Mouse (Mus musculus) hindbrain, embryonic 13.5 days (tissue): ENCODE results near the gene Cux2. TPM values are rescaled to one million over a fixed set of nuclear protein-coding genes. Genes with fewer than 3 reads are reported as not detected.
A peak's percentile ranks its signal among the peaks of the same experiment; 100 is the strongest.
"Not testable (repeated sequence)": the region's sequence is repeated elsewhere in the genome, so short reads cannot be mapped to it uniquely, and the experiment has no call there.

ENCODE experiments used
- ATAC-seq: fragments of 200-750 bp; cut with Nextera tagmentation; 2 replicates; pipeline ENCODE4 v1.8.0; 2017; ENCODE audit warnings: moderate TSS enrichment; ENCODE audit not compliant: low FRiP score
- H3K27ac ChIP-seq: fragments of 300-500 bp; sonication (generic); 2 replicates; pipeline ENCODE4 v1.5.1; 2015; ENCODE audit warnings: inconsistent platforms, mild to moderate bottlenecking, moderate library complexity
- H3K27me3 ChIP-seq: fragments of 300-500 bp; sonication (generic); 2 replicates; pipeline ENCODE4 v1.6.1; 2015; ENCODE audit warnings: mild to moderate bottlenecking, inconsistent platforms
- H3K36me3 ChIP-seq: fragments of 300-500 bp; sonication (generic); 2 replicates; pipeline ENCODE4 v1.6.1; 2015; ENCODE audit warnings: mild to moderate bottlenecking, inconsistent platforms
- H3K4me1 ChIP-seq: fragments of 300-500 bp; sonication (generic); replicated peaks from 2 replicates; pipeline ENCODE4 v1.6.1; 2015; ENCODE audit warnings: inconsistent platforms
- H3K4me2 ChIP-seq: fragments of 300-500 bp; sonication (generic); 2 replicates; pipeline ENCODE4 v1.6.1; 2015; ENCODE audit warnings: inconsistent platforms, mild to moderate bottlenecking, moderate library complexity
- H3K4me3 ChIP-seq: fragments of 300-500 bp; sonication (generic); 2 replicates; pipeline ENCODE4 v1.5.1; 2015; ENCODE audit warnings: mild to moderate bottlenecking, inconsistent platforms
- H3K9ac ChIP-seq: fragments of 300-500 bp; sonication (generic); 2 replicates; pipeline ENCODE4 v1.6.1; 2015; ENCODE audit warnings: mild to moderate bottlenecking, inconsistent platforms
- H3K9me3 ChIP-seq: fragments of 300-500 bp; sonication (generic); 2 replicates; pipeline ENCODE4 v1.6.1; 2016; ENCODE audit warnings: inconsistent platforms
- WGBS: fragments of 180-500 bp; shearing (Covaris S2); methylation state at CpG from one replicate; pipeline ENCODE4 v1.1.7; 2015; 5-methylcytosine and 5-hydroxymethylcytosine counted together
- polyA plus RNA-seq: library from polyadenylated mRNA; unstranded; fragments of >200 nt; fragmentation: Nextera tagmentation; extraction: Ambion mirVana; gene quantifications from 2 replicates; pipeline ENCODE4 v1.2.1, GENCODE M21; 2015

The Cux2 gene
- polyA plus RNA-seq, 1 experiment from 2014 or later, result 29.1 TPM

- Histone ChIP-seq H3K27ac (peak overlapping the region; percentile 58), H3K36me3 (peaks cover 33% of the 10 kb centered on the region), H3K9me3 (no peaks in the 10 kb centered on the region), H3K4me1 (peaks cover 50% of the 10 kb centered on the region), H3K9ac (peak overlapping the region; percentile 90), H3K27me3 (peaks cover 11% of the 10 kb centered on the region), H3K4me2 (peak overlapping the region; percentile 72), H3K4me3 (peak overlapping the region; percentile 85)
- ATAC-seq, result no peak
- 44% methylated on average over 20 of the region's 20 CpGs for WGBS
Measured at GRCm38 (mm10) chr5:121849478-121850349, 200.2 kb downstream of the Cux2 start.

- peak; percentile 91 for ATAC-seq
- peaks cover 27% of the 10 kb centered on the region for H3K36me3 ChIP-seq
- peak within 1 kb of the TSS; percentile 72 for H3K4me2 ChIP-seq
- peak within 1 kb of the TSS; percentile 85 for H3K4me3 ChIP-seq
- peak within 1 kb of the TSS; percentile 70 for H3K27ac ChIP-seq
- H3K27me3 ChIP-seq, result peaks cover 20% of the 10 kb centered on the region
- 0% methylated on average over 42 of the region's 42 CpGs for WGBS
- peaks cover 40% of the 10 kb centered on the region for H3K4me1 ChIP-seq
- H3K9me3 ChIP-seq, result no peaks in the 10 kb centered on the region
- peak within 1 kb of the TSS; percentile 90 for H3K9ac ChIP-seq
Measured at GRCm38 (mm10) chr5:121848743-121849142, 201.2 kb downstream of the Cux2 start, which contains the start of gene Pheta1. Gene Pheta1, plus strand, starts transcription at chr5:121848984.

- Histone ChIP-seq H3K27ac (peak overlapping the region; percentile 70), H3K4me3 (peak overlapping the region; percentile 85), H3K27me3 (peaks cover 27% of the 10 kb centered on the region), H3K9ac (peak overlapping the region; percentile 90), H3K36me3 (peaks cover 20% of the 10 kb centered on the region), H3K4me2 (peak overlapping the region; percentile 72), H3K9me3 (no peaks in the 10 kb centered on the region), H3K4me1 (peaks cover 38% of the 10 kb centered on the region)
- under 1% methylated on average over 17 of the region's 17 CpGs for WGBS
- ATAC-seq, result no peak
Measured at GRCm38 (mm10) chr5:121848035-121848519, 201.8 kb downstream of the Cux2 start.

- WGBS, result 76% methylated on average over 3 of the region's 3 CpGs
- Histone ChIP-seq H3K27me3 (peaks cover 35% of the 10 kb centered on the region), H3K4me1 (peaks cover 45% of the 10 kb centered on the region), H3K36me3 (peaks cover 12% of the 10 kb centered on the region)
- not testable (repeated sequence) for H3K4me3 ChIP-seq, ATAC-seq, H3K9me3 ChIP-seq, H3K9ac ChIP-seq, H3K27ac ChIP-seq, H3K4me2 ChIP-seq
Measured at GRCm38 (mm10) chr5:121847269-121847668, 202.6 kb downstream of the Cux2 start.

- Histone ChIP-seq H3K4me3 (no peak overlapping the region), H3K36me3 (peaks cover 3% of the 10 kb centered on the region), H3K4me1 (peaks cover 42% of the 10 kb centered on the region), H3K9ac (no peak overlapping the region), H3K27me3 (peaks cover 44% of the 10 kb centered on the region), H3K27ac (no peak overlapping the region), H3K9me3 (no peaks in the 10 kb centered on the region), H3K4me2 (no peak overlapping the region)
- WGBS, result 87% methylated on average over 11 of the region's 11 CpGs
- no peak for ATAC-seq
Measured at GRCm38 (mm10) chr5:121846322-121846721, 203.6 kb downstream of the Cux2 start.

- no peak overlapping the region for H3K4me2 ChIP-seq
- 42% methylated on average over 4 of the region's 4 CpGs for WGBS
- no peak overlapping the region for H3K9ac ChIP-seq
- H3K9me3 ChIP-seq, result no peaks in the 10 kb centered on the region
- H3K27me3 ChIP-seq, result peaks cover 52% of the 10 kb centered on the region
- H3K36me3 ChIP-seq, result no peaks in the 10 kb centered on the region
- no peak overlapping the region for H3K4me3 ChIP-seq
- H3K4me1 ChIP-seq, result peaks cover 33% of the 10 kb centered on the region
- no peak for ATAC-seq
- no peak overlapping the region for H3K27ac ChIP-seq
Measured at GRCm38 (mm10) chr5:121845361-121845760, 204.5 kb downstream of the Cux2 start.

- 18% methylated on average over 17 of the region's 17 CpGs for WGBS
- no peaks in the 10 kb centered on the region for H3K9me3 ChIP-seq
- H3K27me3 ChIP-seq, result peaks cover 70% of the 10 kb centered on the region
- ATAC-seq, result 0 out of 2 replicates have a peak, but pooled peaks have one; percentile 6
- H3K9ac ChIP-seq, result peak overlapping the region; percentile 68; the same call in 1 of the 2 replicates
- peak overlapping the region; percentile 70 for H3K4me2 ChIP-seq
- no peaks in the 10 kb centered on the region for H3K36me3 ChIP-seq
- peak overlapping the region; percentile 46; the same call in 1 of the 2 replicates for H3K4me3 ChIP-seq
- no peak overlapping the region for H3K27ac ChIP-seq
- peaks cover 27% of the 10 kb centered on the region for H3K4me1 ChIP-seq
Measured at GRCm38 (mm10) chr5:121843138-121843905, 206.6 kb downstream of the Cux2 start.

GRCm38 (mm10) chr5:121842665-121843118 is 207.2 kb downstream of the Cux2 start:
- 1% methylated on average over 33 of the region's 33 CpGs for WGBS
- Histone ChIP-seq H3K27me3 (peaks cover 76% of the 10 kb centered on the region), H3K9ac (peak overlapping the region; percentile 68), H3K27ac (no peak overlapping the region; the same call in 1 of the 2 replicates), H3K4me1 (peaks cover 27% of the 10 kb centered on the region), H3K9me3 (no peaks in the 10 kb centered on the region), H3K4me2 (peak overlapping the region; percentile 70), H3K4me3 (peak overlapping the region; percentile 46), H3K36me3 (no peaks in the 10 kb centered on the region)
- peak; percentile 60 for ATAC-seq

- H3K36me3 ChIP-seq, result no peaks in the 10 kb centered on the region
- no peak for ATAC-seq
- H3K4me3 ChIP-seq, result no peak overlapping the region
- H3K4me2 ChIP-seq, result no peak overlapping the region
- no peak overlapping the region for H3K9ac ChIP-seq
- no peak overlapping the region for H3K27ac ChIP-seq
- WGBS, result 42% methylated on average over 10 of the region's 10 CpGs
- peaks cover 33% of the 10 kb centered on the region for H3K4me1 ChIP-seq
- peaks cover 84% of the 10 kb centered on the region for H3K27me3 ChIP-seq
- H3K9me3 ChIP-seq, result no peaks in the 10 kb centered on the region
Measured at GRCm38 (mm10) chr5:121841973-121842372, 207.9 kb downstream of the Cux2 start.

GRCm38 (mm10) chr5:121841516-121841915 is 208.4 kb downstream of the Cux2 start:
- Histone ChIP-seq H3K27me3 (peaks cover 86% of the 10 kb centered on the region), H3K27ac (no peak overlapping the region), H3K9ac (no peak overlapping the region), H3K4me2 (no peak overlapping the region), H3K4me1 (peaks cover 36% of the 10 kb centered on the region), H3K9me3 (no peaks in the 10 kb centered on the region), H3K4me3 (no peak overlapping the region), H3K36me3 (no peaks in the 10 kb centered on the region)
- 92% methylated on average over 9 of the region's 9 CpGs for WGBS
- no peak for ATAC-seq

- Histone ChIP-seq H3K27me3 (peaks cover 87% of the 10 kb centered on the region), H3K9ac (peak overlapping the region; percentile 43; the same call in 1 of the 2 replicates), H3K27ac (no peak overlapping the region), H3K36me3 (no peaks in the 10 kb centered on the region), H3K4me2 (peak overlapping the region; percentile 92), H3K4me3 (peak overlapping the region; percentile 35), H3K9me3 (no peaks in the 10 kb centered on the region), H3K4me1 (peaks cover 59% of the 10 kb centered on the region)
- no peak for ATAC-seq
- WGBS, result 26% methylated on average over 7 of the region's 7 CpGs
Measured at GRCm38 (mm10) chr5:121839128-121839473, 210.8 kb downstream of the Cux2 start.
